Mouse (Mus musculus) WW6 (cell line): ENCODE data around the gene Tctex1d2.

Experiments used
- DNase-seq: peaks from one replicate; pipeline ENCODE4 v3.0.0-alpha.2; 2013; ENCODE audit warnings: low read depth, low spot score

Gene Tctex1d2

GRCm38 (mm10) chr16:32468488-32468887, 49.0 kb downstream of the Tctex1d2 start:
- DNase-seq: no peak

- DNase-seq: no peak
These were observed 50.1 kb downstream of the Tctex1d2 start for GRCm38 (mm10) chr16:32469404-32470105.

GRCm38 (mm10) chr16:32472276-32473015, 52.9 kb downstream of the Tctex1d2 start:
- no peak for DNase-seq

GRCm38 (mm10) chr16:32477315-32477714, 57.8 kb downstream of the Tctex1d2 start:
- DNase-seq: no peak
